Mouse (Mus musculus) lung, embryonic 15.5 days (tissue): ENCODE measurements around the gene Cpped1. TPM values are rescaled to one million over a fixed set of nuclear protein-coding genes. Genes with fewer than 3 reads are reported as not detected.

ENCODE experiments used
- ATAC-seq: fragments of 200-750 bp; cut with Nextera tagmentation; 2 replicates; pipeline ENCODE4 v1.8.0; 2017; ENCODE audit warnings: moderate number of reproducible peaks, borderline replicate concordance; ENCODE audit not compliant: low FRiP score, low TSS enrichment; ENCODE audit errors: extremely low read depth
- H3K27ac ChIP-seq: fragments of 300-500 bp; sonication (generic); 2 replicates; pipeline ENCODE4 v1.5.1; 2015; ENCODE audit warnings: moderate library complexity, mild to moderate bottlenecking, inconsistent platforms
- H3K27me3 ChIP-seq: fragments of 300-500 bp; sonication (generic); 2 replicates; pipeline ENCODE4 v1.6.1; 2015; ENCODE audit warnings: inconsistent platforms
- H3K36me3 ChIP-seq: fragments of 300-500 bp; sonication (generic); 2 replicates; pipeline ENCODE4 v1.6.1; 2015; ENCODE audit warnings: inconsistent platforms
- H3K4me1 ChIP-seq: fragments of 300-500 bp; sonication (generic); 2 replicates; pipeline ENCODE4 v1.6.1; 2015; ENCODE audit warnings: inconsistent platforms
- H3K4me2 ChIP-seq: fragments of 300-500 bp; sonication (generic); 2 replicates; pipeline ENCODE4 v1.6.1; 2015; ENCODE audit warnings: inconsistent platforms, mild to moderate bottlenecking, moderate library complexity
- H3K4me3 ChIP-seq: fragments of 300-500 bp; sonication (generic); 2 replicates; pipeline ENCODE4 v1.5.1; 2015; ENCODE audit warnings: mild to moderate bottlenecking, inconsistent platforms
- H3K9ac ChIP-seq: fragments of 300-500 bp; sonication (generic); 2 replicates; pipeline ENCODE4 v1.6.1; 2015; ENCODE audit warnings: inconsistent platforms
- H3K9me3 ChIP-seq: fragments of 300-500 bp; sonication (generic); 2 replicates; pipeline ENCODE4 v1.6.1; 2016; ENCODE audit warnings: inconsistent platforms
- WGBS: fragments of 180-500 bp; shearing (Covaris S2); methylation state at CpG from one replicate; pipeline ENCODE4 v1.1.7; 2015; 5-methylcytosine and 5-hydroxymethylcytosine counted together
- polyA plus RNA-seq: library from polyadenylated mRNA; unstranded; fragments of >200 nt; fragmentation: Nextera tagmentation; extraction: Ambion mirVana; gene quantifications from 2 replicates; pipeline ENCODE4 v1.2.1, GENCODE M21; 2015

The Cpped1 gene
- polyA plus RNA-seq, result 17.9 and 18.9 TPM in 2 replicates

DNA sequence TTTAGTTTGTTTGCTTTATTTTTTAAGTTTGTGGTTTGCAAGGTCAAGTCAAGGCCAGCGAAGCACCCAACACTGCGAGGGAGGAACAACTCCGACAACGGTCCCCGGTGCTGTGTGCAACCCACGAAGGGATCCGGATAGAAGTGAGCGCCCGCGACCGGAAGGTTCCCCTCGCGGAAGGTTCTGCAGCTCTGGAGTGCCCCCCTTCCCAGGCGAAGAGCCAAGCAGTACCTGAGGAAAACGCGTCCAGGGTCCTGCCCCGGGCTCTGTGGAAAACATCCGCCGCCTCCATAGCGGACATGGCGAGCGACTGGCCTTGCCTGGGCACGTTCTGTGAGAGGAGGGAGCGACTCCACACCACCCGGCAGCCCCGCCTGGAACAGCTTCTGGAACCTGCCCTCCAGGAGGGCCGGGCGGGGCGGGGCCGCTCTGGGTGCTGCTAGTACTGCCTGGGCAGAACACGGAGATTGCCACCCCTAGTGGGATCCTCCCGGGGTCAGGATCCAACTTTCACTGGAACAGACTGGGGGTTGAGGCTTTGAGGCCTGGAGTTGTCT lies at the start of gene Cpped1:
TSS of gene Cpped1 (minus strand) at position 411 of the 557 bp plus-strand sequence.
- peaks cover 10% of the 10 kb centered on the region for H3K4me1 ChIP-seq
- WGBS, result under 1% methylated on average over 32 of the region's 32 CpGs
- ATAC-seq, result peak; percentile 96
- peak within 1 kb of the TSS; percentile 64 for H3K4me2 ChIP-seq
- peak within 1 kb of the TSS; percentile 64 for H3K9ac ChIP-seq
- H3K4me3 ChIP-seq, result peak within 1 kb of the TSS; percentile 72
- H3K9me3 ChIP-seq, result no peaks in the 10 kb centered on the region
- H3K27me3 ChIP-seq, result no peaks in the 10 kb centered on the region
- no peaks in the 10 kb centered on the region for H3K36me3 ChIP-seq
- peak within 1 kb of the TSS; percentile 84 for H3K27ac ChIP-seq

DNA sequence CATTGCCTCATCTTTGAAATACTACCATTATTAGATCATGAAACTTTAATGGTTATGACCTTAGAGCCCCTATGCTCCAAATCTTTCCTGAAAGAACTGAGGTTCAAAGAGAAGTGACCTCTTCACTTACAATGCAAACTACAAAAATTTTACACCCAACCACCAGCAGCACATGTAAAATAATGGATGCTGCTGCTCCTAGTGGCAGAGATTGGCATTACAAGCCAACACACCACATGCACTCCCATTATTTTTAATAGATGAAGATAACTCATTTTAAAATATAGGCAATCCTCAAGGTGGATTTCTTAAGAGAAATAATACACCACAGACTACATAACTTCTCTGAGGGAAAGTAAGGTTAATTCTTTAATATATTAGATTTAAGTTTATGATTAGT lies 31.2 kb upstream of the Cpped1 start:
- Histone ChIP-seq H3K4me1 (no peaks in the 10 kb centered on the region), H3K27ac (no peak overlapping the region), H3K9me3 (no peaks in the 10 kb centered on the region), H3K27me3 (no peaks in the 10 kb centered on the region), H3K4me3 (no peak overlapping the region), H3K36me3 (no peaks in the 10 kb centered on the region), H3K4me2 (no peak overlapping the region), H3K9ac (no peak overlapping the region)
- ATAC-seq, result no peak

DNA sequence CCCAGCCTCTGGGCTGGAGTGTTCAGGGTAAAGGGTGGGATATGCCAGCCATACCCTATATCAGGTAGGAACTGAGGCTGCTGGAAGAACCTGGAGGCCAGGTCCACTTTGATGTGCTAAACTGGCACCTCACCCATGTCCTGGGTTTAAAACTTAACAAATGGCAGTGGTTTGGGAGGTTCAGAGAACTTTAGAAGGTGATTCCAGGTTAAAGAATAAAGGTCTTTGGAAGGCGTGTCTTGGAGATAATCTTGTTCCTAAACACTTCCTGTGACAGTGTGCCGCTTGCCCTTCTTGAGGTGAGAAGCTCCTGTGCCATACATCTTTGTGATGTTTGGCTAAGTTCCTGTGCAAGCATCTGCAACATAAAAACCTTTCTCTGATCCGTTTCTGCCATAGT lies 1.6 kb upstream of the Cpped1 start:
- no peak overlapping the region for H3K27ac ChIP-seq
- H3K4me2 ChIP-seq, result no peak overlapping the region
- no peaks in the 10 kb centered on the region for H3K9me3 ChIP-seq
- peaks cover 10% of the 10 kb centered on the region for H3K4me1 ChIP-seq
- H3K36me3 ChIP-seq, result no peaks in the 10 kb centered on the region
- no peak overlapping the region for H3K4me3 ChIP-seq
- 70% methylated on average over 3 of the region's 3 CpGs for WGBS
- no peak for ATAC-seq
- H3K9ac ChIP-seq, result no peak overlapping the region
- no peaks in the 10 kb centered on the region for H3K27me3 ChIP-seq

DNA sequence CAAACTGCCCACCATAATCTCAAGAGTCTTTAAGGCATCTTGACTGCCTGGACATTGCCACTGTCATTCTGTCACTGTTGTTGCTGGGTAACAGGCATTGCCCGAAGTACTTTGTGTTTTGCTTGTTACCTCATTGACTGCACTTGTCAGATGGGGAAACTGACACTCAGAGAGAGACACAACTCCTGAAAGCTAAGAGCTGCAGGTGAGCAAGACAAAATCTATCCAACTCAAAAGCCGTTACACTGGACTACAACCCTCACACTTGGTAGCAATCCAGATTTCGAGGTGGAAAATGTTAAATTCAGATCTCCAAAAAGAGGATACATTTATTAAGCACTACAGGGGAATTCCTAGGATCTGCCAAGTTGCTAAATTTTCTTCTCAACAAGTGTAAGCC lies 572 bp upstream of the Cpped1 start:
- Histone ChIP-seq H3K4me2 (peak overlapping the region; percentile 64; the same call in 1 of the 2 replicates), H3K27me3 (no peaks in the 10 kb centered on the region), H3K4me3 (no peak overlapping the region), H3K9ac (no peak overlapping the region), H3K9me3 (no peaks in the 10 kb centered on the region), H3K36me3 (no peaks in the 10 kb centered on the region), H3K4me1 (peaks cover 10% of the 10 kb centered on the region), H3K27ac (no peak overlapping the region)
- WGBS, result 69% methylated on average over 3 of the region's 3 CpGs
- ATAC-seq, result no peak

DNA sequence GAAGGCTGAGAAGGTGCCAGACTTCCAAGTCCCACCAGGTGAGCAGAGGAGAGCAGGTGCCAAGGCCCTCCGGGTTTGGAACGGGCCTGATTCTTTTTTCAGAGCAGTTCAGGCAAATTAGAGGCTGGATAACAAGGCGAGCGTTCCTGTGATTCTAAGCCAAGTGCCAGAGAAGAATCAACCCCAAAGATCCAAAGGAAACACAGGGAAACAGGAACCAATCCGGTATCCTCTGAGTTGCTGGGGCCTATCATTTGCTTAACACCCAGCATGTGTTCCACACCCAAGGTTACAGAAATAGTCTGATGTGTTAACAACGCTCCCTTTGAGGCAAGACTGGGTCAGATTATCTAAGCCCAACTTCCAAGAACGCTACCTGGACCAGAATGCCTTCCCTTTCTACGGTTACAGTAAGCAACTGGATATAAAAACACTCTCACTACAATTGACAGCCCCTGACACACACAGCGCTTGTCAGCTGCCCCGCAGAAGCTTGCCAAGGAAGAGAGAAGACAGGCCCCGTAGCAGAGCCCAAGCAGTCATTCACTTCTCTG lies 707 bp downstream of the Cpped1 start:
- 15% methylated on average over 11 of the region's 11 CpGs for WGBS
- H3K36me3 ChIP-seq, result no peaks in the 10 kb centered on the region
- H3K4me1 ChIP-seq, result peaks cover 10% of the 10 kb centered on the region
- peak overlapping the region; percentile 64 for H3K9ac ChIP-seq
- H3K9me3 ChIP-seq, result no peaks in the 10 kb centered on the region
- H3K4me3 ChIP-seq, result peak overlapping the region; percentile 72
- H3K27ac ChIP-seq, result peak overlapping the region; percentile 84
- peak overlapping the region; percentile 64 for H3K4me2 ChIP-seq
- peak; percentile 50 for ATAC-seq
- no peaks in the 10 kb centered on the region for H3K27me3 ChIP-seq

DNA sequence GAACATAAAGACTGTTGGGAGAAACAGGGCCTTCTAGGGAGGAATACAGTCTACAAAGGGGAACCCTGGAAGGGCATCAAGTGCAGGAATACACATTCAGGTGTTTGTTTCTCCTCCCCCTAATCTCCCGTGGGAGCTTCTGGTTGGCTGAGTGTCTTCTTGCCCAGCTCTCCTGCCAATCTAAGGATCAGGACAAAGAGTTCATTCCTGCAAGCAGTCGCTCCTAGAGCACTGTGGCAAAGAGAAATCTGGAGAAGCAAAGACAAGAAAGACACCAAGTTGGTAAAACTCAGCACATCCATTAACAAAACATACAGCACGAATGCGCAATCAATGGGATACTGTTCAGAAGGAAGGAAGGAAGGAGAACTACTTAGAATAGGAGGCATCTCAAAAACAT lies 1.4 kb downstream of the Cpped1 start:
- Histone ChIP-seq H3K4me1 (peaks cover 10% of the 10 kb centered on the region), H3K36me3 (no peaks in the 10 kb centered on the region), H3K9me3 (no peaks in the 10 kb centered on the region), H3K27ac (no peak overlapping the region), H3K9ac (no peak overlapping the region; the same call in 1 of the 2 replicates), H3K4me3 (no peak overlapping the region), H3K4me2 (peak overlapping the region; percentile 64; the same call in 1 of the 2 replicates), H3K27me3 (no peaks in the 10 kb centered on the region)
- 73% methylated on average over 4 of the region's 4 CpGs for WGBS
- ATAC-seq, result no peak

DNA sequence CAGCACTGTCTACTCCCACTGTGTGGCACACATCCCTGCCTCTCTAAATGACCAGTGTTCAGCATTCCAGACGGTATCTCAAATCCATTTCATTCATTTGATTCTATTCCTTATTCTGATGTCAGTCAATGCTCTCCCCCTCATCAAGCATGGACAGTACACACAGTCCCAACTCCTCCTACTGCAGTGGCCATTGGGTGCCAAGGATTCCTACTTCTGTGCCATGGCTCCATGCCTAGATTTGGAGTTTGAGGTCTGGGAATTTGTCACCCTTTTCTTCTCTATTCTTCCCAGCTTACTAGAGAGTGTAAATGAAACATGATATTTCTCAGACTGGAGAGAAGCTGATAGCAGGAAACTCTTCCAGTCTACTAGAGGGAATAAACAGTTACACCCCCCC lies 2.3 kb downstream of the Cpped1 start:
- no peaks in the 10 kb centered on the region for H3K9me3 ChIP-seq
- no peak for ATAC-seq
- H3K4me3 ChIP-seq, result no peak overlapping the region
- H3K27me3 ChIP-seq, result no peaks in the 10 kb centered on the region
- H3K9ac ChIP-seq, result no peak overlapping the region
- peaks cover 10% of the 10 kb centered on the region for H3K4me1 ChIP-seq
- 91% methylated on average over 1 of the region's 1 CpGs for WGBS
- H3K4me2 ChIP-seq, result no peak overlapping the region
- no peak overlapping the region for H3K27ac ChIP-seq
- no peaks in the 10 kb centered on the region for H3K36me3 ChIP-seq

DNA sequence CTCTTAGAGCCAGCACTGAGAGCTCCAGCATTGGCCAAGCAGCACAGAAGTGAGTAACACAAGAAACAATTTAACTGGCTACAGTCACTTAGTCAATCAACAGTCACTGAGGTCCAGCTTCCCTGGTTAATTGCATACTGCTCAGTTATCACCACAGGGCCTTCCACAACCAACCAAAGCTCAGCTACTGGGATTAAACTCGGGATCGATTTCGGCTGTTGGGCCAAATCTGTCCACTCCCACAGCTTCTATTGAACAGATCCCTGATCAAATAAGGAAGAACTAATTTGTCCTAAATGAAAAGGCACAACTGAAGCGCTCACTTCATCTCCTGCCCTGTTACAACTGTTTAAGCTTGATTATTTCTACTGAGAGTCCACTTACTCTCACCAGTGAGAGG lies 4.0 kb downstream of the Cpped1 start:
- H3K4me2 ChIP-seq, result no peak overlapping the region
- H3K36me3 ChIP-seq, result no peaks in the 10 kb centered on the region
- H3K9ac ChIP-seq, result no peak overlapping the region
- no peak for ATAC-seq
- no peak overlapping the region for H3K4me3 ChIP-seq
- WGBS, result 79% methylated on average over 4 of the region's 4 CpGs
- no peak overlapping the region for H3K27ac ChIP-seq
- H3K27me3 ChIP-seq, result no peaks in the 10 kb centered on the region
- no peaks in the 10 kb centered on the region for H3K9me3 ChIP-seq
- H3K4me1 ChIP-seq, result peaks cover 10% of the 10 kb centered on the region

DNA sequence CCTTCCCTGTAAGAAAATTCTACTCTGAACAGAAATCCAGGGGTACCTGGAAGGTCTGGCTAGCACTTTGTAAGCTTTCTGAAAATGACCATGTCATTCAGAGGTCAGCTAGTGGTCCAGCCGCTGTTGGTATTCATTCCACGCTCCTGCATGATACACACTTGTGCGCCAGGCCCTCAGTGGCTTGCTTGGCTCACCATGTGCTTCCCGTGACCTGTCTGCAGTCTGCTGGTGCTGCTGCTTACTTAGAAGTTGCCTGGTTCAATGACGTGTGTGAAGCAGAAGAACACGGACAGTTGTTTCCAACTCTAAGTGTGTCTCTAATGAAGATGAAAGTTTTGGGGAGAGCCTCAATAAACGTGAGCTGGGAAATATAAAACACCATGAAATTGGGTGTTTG lies 7.2 kb downstream of the Cpped1 start:
- no peaks in the 10 kb centered on the region for H3K36me3 ChIP-seq
- 73% methylated on average over 7 of the region's 7 CpGs for WGBS
- H3K9me3 ChIP-seq, result no peaks in the 10 kb centered on the region
- no peaks in the 10 kb centered on the region for H3K4me1 ChIP-seq
- no peak overlapping the region for H3K4me3 ChIP-seq
- no peaks in the 10 kb centered on the region for H3K27me3 ChIP-seq
- no peak for ATAC-seq
- H3K27ac ChIP-seq, result no peak overlapping the region
- H3K9ac ChIP-seq, result no peak overlapping the region
- no peak overlapping the region for H3K4me2 ChIP-seq

DNA sequence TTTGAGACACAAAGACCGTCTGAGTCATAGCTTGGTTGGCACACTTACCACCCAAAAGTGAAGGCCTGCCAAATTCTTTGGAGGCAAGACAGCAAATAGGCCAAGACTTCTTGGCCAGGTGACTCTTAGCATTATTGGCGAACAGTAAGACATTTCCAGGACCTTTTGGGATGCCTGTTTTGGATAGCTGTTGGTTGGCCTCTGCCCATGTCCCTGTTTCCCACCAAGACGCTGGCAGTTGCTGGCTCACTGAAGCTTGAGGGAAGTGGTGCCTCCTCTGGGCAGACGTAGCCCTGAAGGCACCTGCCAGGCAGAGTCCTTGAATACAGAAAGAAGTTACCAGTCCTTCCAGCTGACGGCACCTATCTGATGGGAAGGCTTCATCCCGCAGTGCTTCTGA lies 8.9 kb downstream of the Cpped1 start:
- no peak for ATAC-seq
- H3K27me3 ChIP-seq, result no peaks in the 10 kb centered on the region
- H3K36me3 ChIP-seq, result no peaks in the 10 kb centered on the region
- H3K4me2 ChIP-seq, result no peak overlapping the region
- no peaks in the 10 kb centered on the region for H3K4me1 ChIP-seq
- WGBS, result 88% methylated on average over 6 of the region's 6 CpGs
- H3K9me3 ChIP-seq, result no peaks in the 10 kb centered on the region
- no peak overlapping the region for H3K4me3 ChIP-seq
- H3K27ac ChIP-seq, result no peak overlapping the region
- no peak overlapping the region for H3K9ac ChIP-seq

DNA sequence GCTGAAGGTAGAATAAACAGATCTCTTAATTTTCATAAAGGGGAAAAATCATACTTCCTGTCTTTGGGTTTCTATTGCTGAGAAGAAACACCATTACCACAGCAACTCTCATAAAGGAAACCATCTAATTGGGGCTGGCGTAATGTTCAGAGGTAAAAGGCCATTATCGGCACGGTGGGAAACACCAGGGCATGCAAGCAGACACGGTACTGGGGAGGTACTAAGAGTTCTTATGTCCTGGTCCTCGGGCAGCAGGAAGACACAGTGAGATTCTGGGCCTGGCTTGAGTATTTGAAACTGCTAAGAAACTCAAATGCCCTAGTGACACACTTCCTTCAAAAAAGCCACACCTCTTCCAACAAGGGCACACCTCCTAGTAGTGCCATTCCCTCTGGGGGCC lies 12.8 kb downstream of the Cpped1 start:
- Histone ChIP-seq H3K9ac (no peak overlapping the region), H3K27ac (no peak overlapping the region), H3K4me1 (no peaks in the 10 kb centered on the region), H3K4me2 (no peak overlapping the region), H3K4me3 (no peak overlapping the region), H3K27me3 (no peaks in the 10 kb centered on the region), H3K9me3 (no peaks in the 10 kb centered on the region), H3K36me3 (no peaks in the 10 kb centered on the region)
- ATAC-seq, result no peak
- WGBS, result 84% methylated on average over 5 of the region's 5 CpGs

DNA sequence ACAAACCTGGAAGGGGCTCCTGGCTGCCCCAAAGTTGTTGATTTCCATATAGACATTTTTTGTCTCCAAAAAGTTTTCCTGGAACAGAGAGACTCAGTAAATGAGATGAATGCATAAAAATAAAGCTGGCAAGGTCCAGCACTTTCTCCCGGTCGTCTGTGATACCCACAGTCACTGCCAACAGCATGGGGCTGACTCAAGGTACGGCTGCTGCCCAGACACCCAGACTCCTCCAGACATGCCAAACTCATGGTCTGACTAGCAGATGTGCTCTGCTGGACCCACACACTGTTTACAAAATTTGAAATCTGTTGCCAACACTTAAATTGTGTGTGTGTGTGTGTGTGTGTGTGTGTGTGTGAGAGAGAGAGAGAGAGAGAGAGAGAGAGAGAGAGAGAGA lies 14.4 kb downstream of the Cpped1 start:
- WGBS, result 65% methylated on average over 3 of the region's 3 CpGs
- Histone ChIP-seq H3K27me3 (no peaks in the 10 kb centered on the region), H3K9me3 (no peaks in the 10 kb centered on the region), H3K36me3 (no peaks in the 10 kb centered on the region), H3K27ac (no peak overlapping the region), H3K4me2 (no peak overlapping the region), H3K4me3 (no peak overlapping the region), H3K9ac (no peak overlapping the region), H3K4me1 (peaks cover 7% of the 10 kb centered on the region; the same call in 1 of the 2 replicates)
- ATAC-seq, result no peak
